Mouse (Mus musculus): ENCODE results near the gene Gm45062. TPM values are rescaled to one million over a fixed set of nuclear protein-coding genes. Genes with fewer than 3 reads are reported as not detected.
"Not testable (repeated sequence)": the region's sequence is repeated elsewhere in the genome, so short reads cannot be mapped to it uniquely, and the experiment has no call there.

The Gm45062 gene
- polyA plus RNA-seq, 1 experiment from 2014 or later = 23.0 TPM

DNA sequence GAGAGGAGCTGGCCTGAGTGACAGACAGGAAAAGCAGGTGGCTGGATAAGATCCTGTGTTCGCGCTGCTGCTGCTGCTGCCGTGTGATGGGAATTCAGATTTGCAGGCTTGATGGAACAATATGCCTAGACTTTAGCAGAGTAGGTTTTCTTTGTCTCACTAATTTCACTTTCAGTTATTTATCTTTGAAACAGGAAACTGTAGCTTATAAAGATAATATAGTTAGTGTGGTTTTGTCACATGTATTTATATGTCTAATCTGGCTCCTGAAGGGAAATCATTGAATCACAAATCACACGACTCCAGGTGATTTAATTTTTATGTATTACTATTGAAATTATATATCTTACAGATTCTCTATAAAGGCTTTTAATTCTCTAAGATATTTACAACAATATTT is 24.0 kb downstream of the Gm45062 start:
- no peak overlapping the region for H3K9ac ChIP-seq
- WGBS = 76% methylated on average over 4 of the region's 4 CpGs
- H3K4me2 ChIP-seq = no peak overlapping the region
- no peaks in the 10 kb centered on the region for H3K4me1 ChIP-seq
- ATAC-seq = no peak
- H3K27me3 ChIP-seq = no peaks in the 10 kb centered on the region
- no peak overlapping the region for H3K27ac ChIP-seq
- H3K4me3 ChIP-seq = no peak overlapping the region
- 0 out of 2 replicates have a peak, but pooled peaks cover 11% of the 10 kb centered on the region for H3K36me3 ChIP-seq (ENCODE audit: poor library complexity, severe bottlenecking)
- no peaks in the 10 kb centered on the region for H3K9me3 ChIP-seq (replicated peaks)

DNA sequence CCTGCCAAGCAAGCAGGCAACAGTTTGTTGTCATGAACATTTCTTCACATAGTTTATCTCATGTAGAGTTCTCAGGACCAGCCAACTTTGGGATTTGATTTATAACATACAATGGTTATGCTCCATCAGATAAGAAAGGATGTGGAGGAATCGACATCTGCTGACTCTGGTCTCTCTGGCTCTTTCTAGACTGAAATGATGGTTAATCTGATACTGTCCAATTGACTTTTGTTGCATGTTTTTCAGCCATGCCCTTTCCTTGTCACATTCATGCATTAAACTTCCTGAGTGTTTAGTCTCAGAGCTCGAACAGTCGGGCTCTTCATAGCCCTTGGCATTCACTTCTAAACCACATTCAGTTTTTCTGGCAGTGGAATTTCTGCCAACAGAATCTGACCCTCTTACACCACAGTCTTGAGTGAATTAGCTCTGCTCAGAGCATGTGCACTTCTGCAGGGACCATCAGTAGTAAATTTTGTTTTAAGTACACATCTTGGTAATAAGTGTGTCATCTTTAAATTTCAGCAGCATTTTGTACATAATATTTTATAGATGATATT is 26.2 kb downstream of the Gm45062 start:
- no peak for ATAC-seq
- H3K9ac ChIP-seq = no peak overlapping the region
- no peak overlapping the region for H3K4me3 ChIP-seq
- H3K36me3 ChIP-seq (ENCODE audit: poor library complexity, severe bottlenecking) = 0 out of 2 replicates have a peak, but pooled peaks cover 5% of the 10 kb centered on the region
- H3K4me1 ChIP-seq = no peaks in the 10 kb centered on the region
- no peaks in the 10 kb centered on the region for H3K9me3 ChIP-seq (replicated peaks)
- H3K4me2 ChIP-seq = no peak overlapping the region
- H3K27ac ChIP-seq = no peak overlapping the region
- no peaks in the 10 kb centered on the region for H3K27me3 ChIP-seq
- 87% methylated on average over 3 of the region's 3 CpGs for WGBS

DNA sequence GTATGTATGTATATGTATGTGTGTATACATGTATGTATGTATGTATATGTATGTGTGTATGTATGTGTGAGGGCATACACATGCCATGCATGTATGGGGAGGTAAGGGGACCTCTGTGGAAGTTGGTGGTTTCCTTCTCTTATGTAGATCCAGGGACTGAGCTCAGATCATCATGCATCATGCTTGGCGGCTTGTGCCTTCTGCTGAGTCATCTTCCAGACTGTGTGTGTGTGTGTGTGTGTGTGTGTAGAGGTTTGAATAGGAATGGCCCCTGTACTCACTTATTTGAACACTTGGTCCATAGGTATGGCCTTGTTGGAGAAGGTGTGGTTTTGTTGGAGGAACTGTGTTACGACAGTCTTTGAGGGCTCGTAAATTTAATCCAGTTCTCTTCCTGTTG is 26.9 kb downstream of the Gm45062 start:
- no peak for ATAC-seq
- no peaks in the 10 kb centered on the region for H3K9me3 ChIP-seq (replicated peaks)
- no peak overlapping the region for H3K4me3 ChIP-seq
- H3K4me2 ChIP-seq = no peak overlapping the region
- WGBS = 96% methylated on average over 3 of the region's 3 CpGs
- H3K4me1 ChIP-seq = no peaks in the 10 kb centered on the region
- H3K36me3 ChIP-seq (ENCODE audit: poor library complexity, severe bottlenecking) = 0 out of 2 replicates have a peak, but pooled peaks cover 5% of the 10 kb centered on the region
- H3K27ac ChIP-seq = no peak overlapping the region
- H3K27me3 ChIP-seq = no peaks in the 10 kb centered on the region
- H3K9ac ChIP-seq = no peak overlapping the region

DNA sequence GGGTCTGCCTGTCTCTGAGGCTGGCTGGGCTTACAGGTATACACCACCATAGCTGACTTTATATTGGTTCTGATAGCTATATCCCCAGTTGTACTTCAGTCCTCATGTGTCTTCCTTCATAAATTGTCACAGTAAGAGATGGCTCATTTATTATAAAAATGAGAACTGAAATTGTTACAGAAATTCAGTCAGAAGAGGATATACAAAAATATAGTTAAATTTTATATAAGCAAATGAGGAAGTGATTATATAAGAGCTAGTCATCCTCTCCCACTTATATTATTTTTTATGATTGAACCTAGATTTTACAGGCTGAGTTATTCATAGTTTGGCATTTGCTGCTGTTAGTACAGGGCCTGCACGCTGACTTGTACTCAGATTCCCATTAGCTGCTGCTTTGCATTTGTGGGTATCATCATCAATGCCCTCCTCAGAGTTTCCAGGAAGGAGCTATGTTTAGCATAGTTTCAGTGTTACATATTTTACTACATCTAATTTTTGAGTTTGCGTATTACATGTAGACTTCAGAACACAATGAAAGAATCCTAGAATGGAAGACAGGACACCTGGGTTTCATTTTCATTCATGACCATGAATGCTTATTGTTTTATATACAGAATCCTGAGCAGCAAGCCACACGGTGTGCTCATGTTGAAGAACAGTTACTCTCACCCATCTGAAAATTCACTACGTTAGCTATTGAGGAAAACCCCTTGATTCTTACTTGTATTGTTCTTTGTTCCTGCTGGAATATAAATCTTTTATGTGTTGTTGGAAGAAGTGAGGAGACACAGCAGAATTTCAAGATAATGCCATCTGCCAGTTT is 29.7 kb downstream of the Gm45062 start:
- Histone ChIP-seq H3K4me3 (no peak overlapping the region), H3K9ac (no peak overlapping the region), H3K9me3 (replicated peaks) (no peaks in the 10 kb centered on the region), H3K27ac (no peak overlapping the region), H3K4me2 (no peak overlapping the region), H3K27me3 (no peaks in the 10 kb centered on the region), H3K4me1 (peaks cover 4% of the 10 kb centered on the region), H3K36me3 (ENCODE audit: poor library complexity, severe bottlenecking) (0 out of 2 replicates have a peak, but pooled peaks cover 5% of the 10 kb centered on the region)
- no peak for ATAC-seq
- 75% methylated on average over 4 of the region's 4 CpGs for WGBS

DNA sequence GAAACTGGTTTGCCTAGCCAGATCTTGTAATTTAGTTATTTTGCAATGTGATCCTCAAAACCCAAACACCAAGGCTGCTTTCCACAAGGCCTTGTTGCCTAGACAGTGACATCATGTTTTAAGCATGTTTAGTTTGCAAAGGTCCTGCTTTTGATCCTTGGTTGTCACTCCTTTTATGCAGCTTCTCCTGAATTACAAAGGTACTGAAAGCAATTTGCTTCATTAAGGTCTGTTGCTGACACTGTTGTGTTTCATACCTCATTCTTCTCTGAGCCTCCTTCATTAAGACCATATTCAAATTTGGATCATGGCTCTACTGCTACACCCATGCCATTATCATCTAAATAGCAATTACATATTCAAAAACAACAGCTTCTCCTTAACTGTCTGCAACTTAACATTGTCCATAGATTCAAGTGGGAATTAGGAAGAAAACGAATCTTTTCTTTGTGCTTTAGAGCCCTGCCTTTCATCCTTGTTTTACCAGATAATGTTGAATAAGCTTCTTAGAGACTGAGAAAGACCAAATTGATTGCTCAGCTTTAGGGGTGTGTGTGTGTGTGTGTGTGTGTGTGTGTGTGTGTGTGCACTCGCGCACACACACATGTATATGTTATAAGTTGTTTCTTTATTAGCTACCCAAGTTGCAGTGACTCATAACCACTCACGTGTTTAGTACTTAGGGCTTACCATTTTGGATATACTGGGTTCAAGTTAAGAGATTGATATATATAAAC is 35.0 kb downstream of the Gm45062 start:
- 0 out of 2 replicates have a peak overlapping the region, but pooled peaks have one; percentile 8 for H3K27ac ChIP-seq
- peak; percentile 95 for ATAC-seq
- no peak overlapping the region for H3K9ac ChIP-seq
- H3K36me3 ChIP-seq (ENCODE audit: poor library complexity, severe bottlenecking) = no peaks in the 10 kb centered on the region
- 26% methylated on average over 4 of the region's 4 CpGs for WGBS
- H3K27me3 ChIP-seq = no peaks in the 10 kb centered on the region
- H3K9me3 ChIP-seq (replicated peaks) = no peaks in the 10 kb centered on the region
- H3K4me3 ChIP-seq = no peak overlapping the region
- no peak overlapping the region for H3K4me2 ChIP-seq
- peaks cover 13% of the 10 kb centered on the region for H3K4me1 ChIP-seq

DNA sequence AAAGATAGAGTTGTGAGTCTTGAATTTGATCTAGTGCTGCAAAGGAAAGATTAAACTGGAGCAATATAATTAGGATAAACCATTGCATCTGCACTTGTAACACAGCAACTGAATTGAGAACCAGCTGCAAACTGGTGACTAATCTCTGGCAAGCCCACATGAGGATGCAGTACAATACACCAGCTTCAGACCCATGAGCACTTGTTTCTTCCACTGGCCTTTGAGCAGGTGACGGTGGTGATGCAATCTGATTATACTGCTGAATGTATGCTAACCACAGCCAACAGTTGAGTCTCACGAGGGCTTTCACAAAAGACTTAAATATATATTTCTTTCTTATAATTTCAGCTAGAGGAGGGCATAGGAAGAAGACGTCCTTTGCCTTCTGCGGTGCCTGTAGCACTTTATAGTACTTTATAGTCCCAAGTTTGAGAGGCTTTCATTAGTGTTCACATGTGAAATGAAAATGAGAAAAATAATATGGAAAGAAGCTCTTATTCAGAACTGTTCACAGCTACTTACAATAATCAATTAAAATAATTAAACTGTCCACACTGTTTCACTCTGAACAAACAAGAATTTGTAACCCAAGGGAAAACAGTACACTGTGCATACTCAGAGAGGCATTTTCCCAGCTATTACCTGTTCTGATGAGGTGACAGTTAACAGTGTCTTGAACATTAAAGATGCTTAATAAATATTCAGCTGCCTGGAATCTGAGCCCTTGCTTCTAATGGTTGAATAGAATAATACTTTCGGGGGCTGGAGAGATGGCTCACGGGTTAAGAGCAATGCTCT is 40.0 kb downstream of the Gm45062 start:
- Histone ChIP-seq H3K27me3 (no peaks in the 10 kb centered on the region), H3K36me3 (ENCODE audit: poor library complexity, severe bottlenecking) (no peaks in the 10 kb centered on the region), H3K27ac (peak overlapping the region; percentile 14; the same call in 1 of the 2 replicates), H3K9ac (no peak overlapping the region), H3K4me2 (no peak overlapping the region), H3K4me3 (no peak overlapping the region), H3K4me1 (peaks cover 6% of the 10 kb centered on the region; the same call in 1 of the 2 replicates), H3K9me3 (replicated peaks) (no peaks in the 10 kb centered on the region)
- ATAC-seq = peak; percentile 79
- WGBS = 58% methylated on average over 6 of the region's 6 CpGs

DNA sequence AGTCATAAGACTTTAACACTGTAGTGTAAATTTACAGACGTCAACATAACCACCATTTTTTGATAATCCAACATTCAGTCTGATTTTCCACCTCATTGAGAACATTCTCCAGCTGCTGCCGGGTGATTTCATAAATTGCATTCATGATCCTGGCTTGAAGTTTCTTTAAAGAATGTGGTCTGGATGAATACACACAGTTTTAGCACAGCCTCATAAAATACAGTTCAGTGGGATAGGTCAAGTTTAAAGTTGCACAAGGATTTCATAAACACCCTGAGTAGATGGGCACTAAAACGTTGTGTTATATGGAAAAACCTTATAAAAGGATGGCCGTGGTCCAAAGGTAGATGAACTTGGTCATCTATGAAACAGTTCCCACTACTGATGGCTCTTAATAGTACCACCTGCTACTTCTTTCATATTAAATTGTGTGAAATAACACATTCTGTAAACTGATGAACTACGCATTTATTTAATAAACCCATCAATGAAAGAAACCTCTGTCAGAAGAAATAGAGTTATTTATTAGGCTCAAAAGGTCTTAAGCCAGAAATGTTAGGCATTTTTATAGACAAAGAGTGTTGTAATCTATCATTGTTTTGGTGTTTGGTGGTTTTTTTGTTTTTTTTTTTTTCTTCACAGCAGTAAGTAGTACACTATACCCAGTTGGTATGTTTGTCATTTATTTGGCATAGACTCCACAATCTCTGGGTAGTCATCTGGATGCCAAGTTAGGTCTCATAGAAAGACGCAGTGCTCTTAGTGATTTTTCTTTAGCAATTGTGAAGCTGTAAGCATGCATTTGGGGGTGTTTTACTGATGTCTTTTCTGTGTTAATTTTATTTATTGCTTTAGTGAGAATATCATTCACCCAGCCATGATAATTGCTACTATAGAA is 48.9 kb downstream of the Gm45062 start:
- Histone ChIP-seq H3K27ac (no peak overlapping the region), H3K27me3 (no peaks in the 10 kb centered on the region), H3K4me2 (no peak overlapping the region), H3K9me3 (replicated peaks) (no peaks in the 10 kb centered on the region), H3K4me1 (0 out of 2 replicates have a peak, but pooled peaks cover 3% of the 10 kb centered on the region), H3K9ac (no peak overlapping the region), H3K4me3 (no peak overlapping the region), H3K36me3 (ENCODE audit: poor library complexity, severe bottlenecking) (no peaks in the 10 kb centered on the region)
- 69% methylated on average over 6 of the region's 6 CpGs for WGBS
- peak; percentile 61; the same call in 1 of the 2 replicates for ATAC-seq

DNA sequence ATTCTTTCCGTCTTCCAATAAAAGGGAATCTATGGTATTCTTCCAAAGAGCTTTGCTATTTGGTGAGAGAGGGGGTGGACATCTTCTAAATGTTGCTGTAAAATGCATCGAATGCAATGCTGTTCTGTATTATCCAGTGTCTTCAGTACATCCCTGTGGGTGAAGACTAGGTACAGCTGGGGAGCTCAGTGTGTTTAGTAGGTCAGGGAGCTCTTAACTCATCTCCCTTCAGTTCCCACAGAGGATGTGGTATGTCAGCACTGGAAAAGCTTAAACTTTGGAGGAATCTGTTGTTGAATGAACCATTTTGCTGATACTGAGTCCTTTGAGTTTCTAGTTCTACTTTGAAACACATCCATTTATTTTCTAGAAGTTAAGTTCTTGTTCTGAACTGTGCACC is 53.3 kb downstream of the Gm45062 start:
- no peak overlapping the region for H3K4me2 ChIP-seq
- 0 out of 2 replicates have a peak, but pooled peaks cover 3% of the 10 kb centered on the region for H3K4me1 ChIP-seq
- no peak overlapping the region for H3K4me3 ChIP-seq
- WGBS = 90% methylated on average over 2 of the region's 2 CpGs
- no peaks in the 10 kb centered on the region for H3K27me3 ChIP-seq
- no peak overlapping the region for H3K27ac ChIP-seq
- no peak for ATAC-seq
- no peaks in the 10 kb centered on the region for H3K9me3 ChIP-seq (replicated peaks)
- no peaks in the 10 kb centered on the region for H3K36me3 ChIP-seq (ENCODE audit: poor library complexity, severe bottlenecking)
- no peak overlapping the region for H3K9ac ChIP-seq

DNA sequence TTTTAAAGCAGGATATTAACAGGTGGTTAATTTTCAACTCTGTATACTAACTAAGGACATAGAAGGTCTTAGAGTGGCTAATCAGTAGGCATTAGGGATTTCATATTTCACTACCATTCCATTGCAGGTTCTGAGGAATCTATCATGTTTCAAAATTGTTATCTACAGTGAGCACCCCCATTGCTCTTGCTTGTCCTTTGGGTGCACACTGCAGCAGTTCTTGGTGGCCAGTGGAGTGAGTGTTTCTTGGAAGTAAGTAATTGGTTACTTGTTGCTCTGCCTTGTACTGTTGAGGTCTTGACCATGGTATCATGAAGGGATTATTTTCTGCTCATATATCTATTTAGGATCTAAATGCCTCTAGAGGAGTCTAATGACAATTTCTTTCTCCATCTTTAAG is 57.0 kb downstream of the Gm45062 start:
- no peaks in the 10 kb centered on the region for H3K36me3 ChIP-seq (ENCODE audit: poor library complexity, severe bottlenecking)
- H3K27me3 ChIP-seq = no peaks in the 10 kb centered on the region
- H3K4me2 ChIP-seq = no peak overlapping the region
- H3K4me1 ChIP-seq = no peaks in the 10 kb centered on the region
- H3K9ac ChIP-seq = no peak overlapping the region
- no peaks in the 10 kb centered on the region for H3K9me3 ChIP-seq (replicated peaks)
- ATAC-seq = no peak
- no peak overlapping the region for H3K4me3 ChIP-seq
- no peak overlapping the region for H3K27ac ChIP-seq

DNA sequence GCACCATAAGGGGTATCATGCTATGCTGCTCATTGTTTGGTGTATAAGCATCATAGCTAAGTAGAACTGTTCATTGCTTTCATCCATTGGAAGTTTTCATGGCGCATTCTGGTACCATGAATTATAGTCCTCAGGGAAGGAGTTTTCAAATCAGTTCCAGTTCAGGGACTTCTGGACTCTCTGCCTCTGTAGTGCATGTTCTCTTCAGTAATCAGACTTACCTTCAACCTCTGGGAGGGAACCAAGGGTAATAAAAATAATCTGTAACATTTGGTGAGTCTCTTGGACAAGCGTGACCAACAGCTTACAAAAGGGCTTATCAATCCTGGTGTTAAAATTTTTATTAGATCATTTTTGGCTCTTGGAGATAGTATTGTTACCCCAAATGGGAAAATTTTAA is 60.3 kb downstream of the Gm45062 start:
- Histone ChIP-seq H3K27me3 (no peaks in the 10 kb centered on the region), H3K36me3 (ENCODE audit: poor library complexity, severe bottlenecking) (no peaks in the 10 kb centered on the region), H3K9ac (no peak overlapping the region), H3K27ac (no peak overlapping the region), H3K4me3 (no peak overlapping the region), H3K4me1 (no peaks in the 10 kb centered on the region), H3K9me3 (replicated peaks) (no peaks in the 10 kb centered on the region), H3K4me2 (no peak overlapping the region)
- ATAC-seq = no peak
- 95% methylated on average over 2 of the region's 2 CpGs for WGBS

DNA sequence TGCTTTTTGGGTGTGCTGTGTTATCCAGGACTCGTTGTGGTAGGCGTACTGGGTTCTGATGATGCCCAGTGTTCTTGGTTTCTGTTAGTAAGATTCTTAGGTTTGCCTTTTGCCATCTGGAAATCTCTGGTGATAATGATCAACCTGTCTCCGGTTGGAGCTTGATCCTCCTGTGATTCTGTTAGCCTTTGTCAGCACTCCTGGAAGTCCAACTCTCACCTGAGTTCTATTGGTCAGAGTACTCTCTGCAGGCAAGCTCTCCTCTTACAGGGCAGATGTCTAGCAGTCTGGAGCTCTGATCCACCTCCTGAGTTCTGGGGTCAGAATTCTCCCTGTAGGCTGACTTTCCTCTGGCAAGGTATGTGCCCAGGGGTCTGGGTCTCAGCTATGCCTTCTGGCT is 72.2 kb downstream of the Gm45062 start:
- H3K4me1 ChIP-seq; H3K4me3 ChIP-seq; H3K9me3 ChIP-seq (replicated peaks); H3K27me3 ChIP-seq; H3K36me3 ChIP-seq (ENCODE audit: poor library complexity, severe bottlenecking); H3K4me2 ChIP-seq; H3K27ac ChIP-seq; H3K9ac ChIP-seq; ATAC-seq: not testable (repeated sequence)
- WGBS = 95% methylated on average over 3 of the region's 3 CpGs
